Mouse (Mus musculus): ENCODE measurements around the gene Insig1. TPM values are rescaled to one million over a fixed set of nuclear protein-coding genes. Genes with fewer than 3 reads are reported as not detected.

Insig1 gene
- 109 and 122 TPM in 2 replicates for polyA plus RNA-seq (2015; fragmentation: Nextera tagmentation; extraction: Ambion mirVana)

DNA sequence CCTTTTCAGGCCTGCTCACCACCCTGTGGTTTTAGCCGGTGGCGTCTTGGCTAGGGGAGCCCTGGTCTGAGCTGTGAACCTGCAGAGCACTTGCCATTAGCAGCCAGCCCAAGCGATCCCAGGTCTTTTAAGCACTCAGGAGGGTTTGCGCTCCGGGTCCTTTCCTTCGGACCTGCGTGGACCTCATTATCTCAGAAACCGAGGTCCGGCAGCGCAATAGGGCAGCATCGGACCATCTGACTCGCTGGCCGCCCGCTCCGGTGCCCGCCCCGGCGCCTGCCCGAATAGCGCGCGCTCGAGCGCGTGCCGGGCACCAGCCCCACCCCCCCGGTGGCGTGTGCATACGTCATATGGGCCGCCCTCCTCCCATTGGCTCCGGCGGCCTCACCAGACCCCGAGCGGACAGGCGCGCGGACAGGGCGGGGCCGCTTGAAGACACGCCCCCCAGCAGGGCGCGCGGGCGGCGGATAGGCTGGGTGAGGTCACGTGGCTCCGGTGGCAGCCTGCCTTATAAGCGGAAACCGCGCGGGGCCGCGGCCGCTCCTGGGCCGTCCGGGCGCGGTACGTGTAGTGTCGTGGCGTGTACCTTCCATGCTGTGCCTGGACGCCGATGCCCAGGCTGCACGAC is at the start of gene Insig1:
Insig1 (plus strand) TSS at position 536 of the 628 bp plus-strand sequence.
- peak within 1 kb of the TSS; percentile 63 for H3K9ac ChIP-seq (replicated peaks; ENCODE audit: low read depth)
- no peaks in the 10 kb centered on the region for H3K9me3 ChIP-seq (ENCODE audit: low read length)
- peak within 1 kb of the TSS; percentile 59 for H3K4me3 ChIP-seq (ENCODE audit: low read depth, low read length)
- H3K36me3 ChIP-seq (ENCODE audit: insufficient read depth, low read length) = peaks cover 8% of the 10 kb centered on the region; the same call in 1 of the 2 replicates
- peak; percentile 98 for DNase-seq (ENCODE audit: low spot score)
- peak within 1 kb of the TSS; percentile 73 for H3K4me2 ChIP-seq (replicated peaks; ENCODE audit: low read depth, low read length)
- WGBS = under 1% methylated on average over 57 of the region's 64 CpGs
- peaks cover 20% of the 10 kb centered on the region for H3K4me1 ChIP-seq (ENCODE audit: insufficient read depth, low read depth, low read length)
- peak; percentile 96 for ATAC-seq
- peak within 1 kb of the TSS; percentile 94 for H3K27ac ChIP-seq (ENCODE audit: low read length)
- no peaks in the 10 kb centered on the region for H3K27me3 ChIP-seq (replicated peaks; ENCODE audit: insufficient read depth, low read length)
- TF ChIP-seq CTCF (IDR thresholded peaks at IDR 0.05) (no peak), EP300 (IDR thresholded peaks at IDR 0.05) (0 out of 2 replicates have a peak, but pooled peaks have one; percentile 11)

DNA sequence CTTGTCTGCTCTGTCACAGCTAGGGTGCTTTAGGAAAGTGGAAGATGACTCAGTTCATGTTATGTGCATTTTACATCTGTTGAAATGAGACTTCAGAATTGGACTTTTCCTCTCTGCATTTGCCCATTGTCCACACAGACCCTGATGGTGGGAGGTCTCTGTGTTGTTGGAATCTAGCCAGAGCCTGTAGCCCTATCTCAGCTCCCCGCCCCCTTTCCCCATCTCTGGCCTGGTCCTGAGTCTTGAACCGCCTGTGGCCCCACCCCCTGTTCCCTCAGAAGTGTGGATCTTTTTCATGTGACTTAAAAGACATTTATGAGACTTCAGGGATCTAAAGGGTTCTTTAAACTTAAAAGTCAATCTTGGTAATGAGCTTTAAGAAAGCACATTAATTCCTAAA is 47.7 kb upstream of the Insig1 start:
- H3K9ac ChIP-seq (replicated peaks; ENCODE audit: low read depth) = no peak overlapping the region
- WGBS = 24% methylated on average over 2 of the region's 2 CpGs
- no peak overlapping the region for H3K4me3 ChIP-seq (ENCODE audit: low read depth, low read length)
- no peaks in the 10 kb centered on the region for H3K36me3 ChIP-seq (ENCODE audit: insufficient read depth, low read length)
- no peaks in the 10 kb centered on the region for H3K4me1 ChIP-seq (ENCODE audit: insufficient read depth, low read depth, low read length)
- H3K4me2 ChIP-seq (replicated peaks; ENCODE audit: low read depth, low read length) = no peak overlapping the region
- no peak overlapping the region for H3K27ac ChIP-seq (ENCODE audit: low read length)
- H3K27me3 ChIP-seq (replicated peaks; ENCODE audit: insufficient read depth, low read length) = no peaks in the 10 kb centered on the region
- H3K9me3 ChIP-seq (ENCODE audit: low read length) = no peaks in the 10 kb centered on the region
- no peak for TF ChIP-seq EP300 (IDR thresholded peaks at IDR 0.05)
- TF ChIP-seq CTCF (IDR thresholded peaks at IDR 0.05) = no peak
- no peak for DNase-seq (ENCODE audit: low spot score)
- ATAC-seq = no peak

DNA sequence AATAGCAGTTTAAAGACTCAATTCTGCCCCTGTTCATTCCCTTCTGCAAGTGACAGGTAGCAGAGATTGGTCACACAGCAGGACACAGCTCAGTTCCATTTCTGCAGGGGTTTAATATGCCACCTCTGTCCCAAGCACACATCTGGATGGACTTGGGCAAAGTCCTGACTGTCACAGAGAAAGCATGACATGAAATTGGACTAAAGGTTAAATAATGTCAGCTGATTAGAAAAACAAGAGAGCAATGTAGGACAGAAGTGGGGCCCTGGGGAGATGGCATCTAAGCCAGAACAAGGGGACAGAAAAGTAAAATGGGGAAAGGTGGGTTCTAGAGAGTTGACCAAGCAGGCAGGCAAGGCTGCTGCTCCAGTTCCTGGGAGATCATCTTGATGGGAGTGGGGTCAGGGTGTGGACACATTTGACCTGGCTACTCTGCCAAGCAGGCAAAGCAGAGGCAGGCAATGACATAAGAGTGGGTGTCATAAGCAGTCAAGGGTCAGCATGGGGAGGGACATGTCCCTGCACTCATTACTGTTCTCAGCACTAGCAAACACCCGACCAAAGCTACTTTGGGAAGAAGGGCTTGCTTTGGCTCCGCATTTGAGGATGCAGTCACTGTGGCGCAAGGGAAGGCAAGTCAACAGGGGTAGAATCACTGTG is 39.5 kb upstream of the Insig1 start:
- Histone ChIP-seq H3K4me3 (ENCODE audit: low read depth, low read length) (no peak overlapping the region), H3K27me3 (replicated peaks; ENCODE audit: insufficient read depth, low read length) (no peaks in the 10 kb centered on the region), H3K27ac (ENCODE audit: low read length) (no peak overlapping the region), H3K4me1 (ENCODE audit: insufficient read depth, low read depth, low read length) (peaks cover 4% of the 10 kb centered on the region; the same call in 1 of the 2 replicates), H3K9me3 (ENCODE audit: low read length) (no peaks in the 10 kb centered on the region), H3K4me2 (replicated peaks; ENCODE audit: low read depth, low read length) (no peak overlapping the region), H3K36me3 (ENCODE audit: insufficient read depth, low read length) (no peaks in the 10 kb centered on the region), H3K9ac (replicated peaks; ENCODE audit: low read depth) (no peak overlapping the region)
- TF ChIP-seq CTCF (IDR thresholded peaks at IDR 0.05) (no peak), EP300 (IDR thresholded peaks at IDR 0.05) (no peak)
- ATAC-seq (no peak), DNase-seq (ENCODE audit: low spot score) (no peak)
- WGBS = 78% methylated on average over 3 of the region's 3 CpGs

DNA sequence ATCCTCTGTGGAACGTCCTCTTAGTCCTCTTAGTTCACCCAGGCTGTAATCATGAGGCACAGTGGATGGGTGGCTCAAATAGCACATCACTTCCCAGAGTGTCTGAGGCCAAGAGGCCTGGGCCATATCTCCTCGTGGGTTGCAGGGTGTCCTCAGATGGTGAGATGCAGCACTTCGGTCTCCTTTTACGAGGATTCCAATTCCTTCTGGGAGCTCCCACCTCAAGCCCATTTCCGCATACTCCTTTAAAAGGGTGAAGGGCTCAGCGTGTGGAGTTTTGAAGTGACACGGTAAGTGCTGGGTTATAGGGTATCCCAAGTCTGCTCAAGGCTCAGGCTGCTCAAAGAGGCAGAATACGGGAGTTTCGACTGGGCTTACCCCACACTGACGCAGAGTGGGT is 38.3 kb upstream of the Insig1 start:
- Histone ChIP-seq H3K27me3 (replicated peaks; ENCODE audit: insufficient read depth, low read length) (no peaks in the 10 kb centered on the region), H3K36me3 (ENCODE audit: insufficient read depth, low read length) (no peaks in the 10 kb centered on the region), H3K4me1 (ENCODE audit: insufficient read depth, low read depth, low read length) (peaks cover 15% of the 10 kb centered on the region; the same call in 1 of the 2 replicates), H3K27ac (ENCODE audit: low read length) (no peak overlapping the region), H3K9ac (replicated peaks; ENCODE audit: low read depth) (no peak overlapping the region), H3K4me3 (ENCODE audit: low read depth, low read length) (no peak overlapping the region), H3K4me2 (replicated peaks; ENCODE audit: low read depth, low read length) (no peak overlapping the region), H3K9me3 (ENCODE audit: low read length) (no peaks in the 10 kb centered on the region)
- 85% methylated on average over 10 of the region's 10 CpGs for WGBS
- no peak for DNase-seq (ENCODE audit: low spot score)
- TF ChIP-seq EP300 (IDR thresholded peaks at IDR 0.05) = no peak
- TF ChIP-seq CTCF (IDR thresholded peaks at IDR 0.05) = no peak
- ATAC-seq = no peak

DNA sequence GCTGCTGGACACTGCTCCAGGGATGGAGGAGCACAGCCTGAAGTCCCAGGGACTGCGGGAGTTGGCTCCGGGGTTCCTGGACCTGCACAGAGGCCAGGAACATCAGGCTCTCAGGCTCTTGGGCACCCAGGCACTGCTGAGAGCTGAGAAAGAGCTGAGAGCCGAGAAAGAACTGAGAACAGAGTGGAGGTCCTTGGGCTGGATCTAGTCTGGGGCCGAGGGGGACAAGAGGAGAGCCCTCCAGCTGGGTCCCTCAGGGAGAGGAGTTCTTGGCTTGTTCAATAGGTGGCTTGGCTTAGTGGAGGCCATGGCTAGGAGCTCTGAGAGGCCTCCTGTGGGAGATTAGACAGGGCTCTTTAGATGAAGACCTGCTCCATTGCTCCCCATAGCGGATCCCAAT is 37.9 kb upstream of the Insig1 start:
- TF ChIP-seq CTCF (IDR thresholded peaks at IDR 0.05) (no peak), EP300 (IDR thresholded peaks at IDR 0.05) (no peak)
- Histone ChIP-seq H3K4me1 (ENCODE audit: insufficient read depth, low read depth, low read length) (peaks cover 15% of the 10 kb centered on the region; the same call in 1 of the 2 replicates), H3K27ac (ENCODE audit: low read length) (no peak overlapping the region), H3K9ac (replicated peaks; ENCODE audit: low read depth) (no peak overlapping the region), H3K9me3 (ENCODE audit: low read length) (no peaks in the 10 kb centered on the region), H3K27me3 (replicated peaks; ENCODE audit: insufficient read depth, low read length) (no peaks in the 10 kb centered on the region), H3K36me3 (ENCODE audit: insufficient read depth, low read length) (no peaks in the 10 kb centered on the region), H3K4me2 (replicated peaks; ENCODE audit: low read depth, low read length) (no peak overlapping the region), H3K4me3 (ENCODE audit: low read depth, low read length) (no peak overlapping the region)
- 86% methylated on average over 5 of the region's 5 CpGs for WGBS
- DNase-seq (ENCODE audit: low spot score) (no peak), ATAC-seq (no peak)

DNA sequence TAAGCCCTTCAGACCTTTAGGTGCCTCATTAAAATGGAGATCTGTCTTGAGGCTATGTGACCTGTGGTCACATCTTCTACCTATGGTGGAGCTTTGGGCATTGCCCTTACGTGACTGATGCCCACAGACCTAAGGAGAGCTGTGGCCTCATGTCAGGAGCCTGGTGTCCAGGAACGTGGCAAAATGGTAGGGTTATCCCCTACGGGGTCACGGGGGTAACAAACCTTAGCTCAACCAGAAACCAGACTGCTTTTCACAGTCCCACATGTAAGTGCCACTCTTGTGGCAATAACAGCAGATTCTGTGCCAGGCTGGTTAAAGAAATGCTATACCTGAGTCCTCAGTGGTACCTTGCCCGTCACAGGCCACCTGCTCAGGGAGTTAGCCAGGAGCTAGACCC is 37.3 kb upstream of the Insig1 start:
- 89% methylated on average over 5 of the region's 5 CpGs for WGBS
- TF ChIP-seq CTCF (IDR thresholded peaks at IDR 0.05) (no peak), EP300 (IDR thresholded peaks at IDR 0.05) (no peak)

More for the DNA sequence above, 37.3 kb upstream of the Insig1 start:
- ATAC-seq (no peak), DNase-seq (ENCODE audit: low spot score) (no peak)
- no peak overlapping the region for H3K4me2 ChIP-seq (replicated peaks; ENCODE audit: low read depth, low read length)
- H3K9ac ChIP-seq (replicated peaks; ENCODE audit: low read depth) = no peak overlapping the region
- peaks cover 15% of the 10 kb centered on the region; the same call in 1 of the 2 replicates for H3K4me1 ChIP-seq (ENCODE audit: insufficient read depth, low read depth, low read length)
- no peaks in the 10 kb centered on the region for H3K36me3 ChIP-seq (ENCODE audit: insufficient read depth, low read length)
- H3K27me3 ChIP-seq (replicated peaks; ENCODE audit: insufficient read depth, low read length) = no peaks in the 10 kb centered on the region
- no peak overlapping the region for H3K27ac ChIP-seq (ENCODE audit: low read length)
- H3K4me3 ChIP-seq (ENCODE audit: low read depth, low read length) = no peak overlapping the region
- H3K9me3 ChIP-seq (ENCODE audit: low read length) = no peaks in the 10 kb centered on the region

All from lung, postnatal 0 days (tissue).